ENCODE assay signal across 19 mouse cellular contexts in the genomic region with DNA sequence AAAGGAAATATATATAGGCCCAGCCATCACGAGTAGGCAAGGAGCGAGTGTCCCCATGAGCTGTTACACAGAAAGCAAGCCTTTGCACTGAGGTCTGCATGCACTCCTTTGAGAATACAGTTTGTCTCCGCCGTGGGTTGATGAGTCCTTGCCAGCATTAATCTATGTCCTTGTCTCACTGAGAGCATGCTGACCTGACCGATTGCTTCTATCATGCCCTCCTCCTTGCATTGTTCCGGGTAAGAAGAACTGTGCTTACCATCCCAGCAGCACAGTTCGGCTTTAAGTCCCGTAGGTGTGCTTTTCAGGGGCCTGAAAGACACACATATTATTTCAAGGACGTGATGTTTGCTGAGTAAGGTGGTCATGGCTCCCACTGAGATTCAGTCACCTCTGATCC.
DNase-seq lines count a peak whose midpoint lies in the region; ATAC-seq and TF ChIP-seq lines count a peak whose summit lies in the region.
"Had no signal": no experiment of that assay in that cellular context is flagged by ENCODE, and none has a peak within 500 bp of the region (broad histone marks: within the 10 kb centered on the region; RNA-seq: fewer than 3 reads in every experiment).

No protein-coding gene starts in this region.

- peak overlapping the region; percentile 9; the same call in 1 of the 2 replicates for H3K27ac ChIP-seq in left cerebral cortex, adult 2 months
- H3K27ac ChIP-seq in neural tube, embryonic 11.5 days (ENCODE audit: low read depth, low read length): 0 out of 2 replicates have a peak overlapping the region, but pooled peaks have one; percentile 27
- H3K27ac ChIP-seq in neural tube, embryonic 15.5 days (replicated peaks): no peak overlapping the region
- H3K27ac ChIP-seq in testis, adult 2 months (ENCODE audit: control insufficient read depth, insufficient read depth, low read depth, low read length): no peak overlapping the region
- H3K27ac ChIP-seq: embryonic facial prominence, embryonic 15.5 days; forebrain, embryonic 10.5 days; gastrocnemius, adult 2 months had no signal

- peaks cover 2% of the 10 kb centered on the region for H3K36me3 ChIP-seq in neural tube, embryonic 11.5 days (ENCODE audit: control insufficient read depth, insufficient read depth, low read length)
- peaks cover 33% of the 10 kb centered on the region for H3K36me3 ChIP-seq in neural tube, embryonic 15.5 days
- H3K36me3 ChIP-seq in testis, adult 2 months (ENCODE audit: control insufficient read depth, insufficient read depth, low read length): no peaks in the 10 kb centered on the region
- H3K36me3 ChIP-seq: embryonic facial prominence, embryonic 15.5 days; heart, embryonic 12.5 days had no signal

- intact Hi-C loops in left cerebral cortex, adult 2 months (cut with DNase I): no loop called here

- no peaks in the 10 kb centered on the region for H3K27me3 ChIP-seq in neural tube, embryonic 11.5 days (ENCODE audit: control insufficient read depth, insufficient read depth, low read length)
- H3K27me3 ChIP-seq in neural tube, embryonic 15.5 days (replicated peaks): no peaks in the 10 kb centered on the region
- H3K27me3 ChIP-seq in testis, adult 2 months (ENCODE audit: control insufficient read depth, insufficient read depth, low read length): no peaks in the 10 kb centered on the region
- H3K27me3 ChIP-seq: embryonic facial prominence, embryonic 15.5 days; heart, embryonic 12.5 days had no signal

- DNase-seq in left cerebral cortex, adult 2 months (ENCODE audit: extremely low spot score in 1 of 2, low spot score in 2 of 2): no peak
- DNase-seq in left cerebral cortex, adult 9 months (ENCODE audit: low spot score in 2 of 2): no peak
- no peak for DNase-seq in neural tube, embryonic 11.5 days (ENCODE audit: low spot score)
- DNase-seq in testis, postnatal 14 days (ENCODE audit: low spot score): no peak
- no peak for DNase-seq in adrenal gland, adult 18-20 months (ENCODE audit: low spot score in 2 of 2)
- DNase-seq: adrenal gland, adult 8-10 months; adrenal gland, postnatal 36 days; cerebellum, adult 2 months; cerebellum, postnatal 14 days; embryo, embryonic 11 days; gastrocnemius, adult 2 months; gastrocnemius, postnatal 25 days had no signal

- TF ChIP-seq CTCF in left cerebral cortex, adult 2 months (IDR thresholded peaks at IDR 0.05): no peak
- no peak for TF ChIP-seq CTCF in testis, adult 2 months (IDR thresholded peaks at IDR 0.05; ENCODE audit: control insufficient read depth, insufficient read depth, insufficient replicate concordance, low read depth, low read length)

- no peak overlapping the region for H3K4me2 ChIP-seq in neural tube, embryonic 11.5 days (ENCODE audit: low read depth)
- H3K4me2 ChIP-seq in neural tube, embryonic 15.5 days: no peak overlapping the region
- H3K4me2 ChIP-seq: embryonic facial prominence, embryonic 15.5 days; heart, embryonic 12.5 days had no signal

- H3K4me1 ChIP-seq in neural tube, embryonic 11.5 days (ENCODE audit: control insufficient read depth, insufficient read depth, low read length): no peaks in the 10 kb centered on the region
- H3K4me1 ChIP-seq in neural tube, embryonic 15.5 days: no peaks in the 10 kb centered on the region
- no peaks in the 10 kb centered on the region for H3K4me1 ChIP-seq in testis, adult 2 months (ENCODE audit: control insufficient read depth, insufficient read depth, low read length)
- H3K4me1 ChIP-seq: embryonic facial prominence, embryonic 15.5 days; forebrain, embryonic 10.5 days; heart, embryonic 12.5 days had no signal

- no peaks in the 10 kb centered on the region for H3K9me3 ChIP-seq in neural tube, embryonic 11.5 days (ENCODE audit: control insufficient read depth, low read length)
- no peaks in the 10 kb centered on the region for H3K9me3 ChIP-seq in neural tube, embryonic 15.5 days (replicated peaks)
- H3K9me3 ChIP-seq: embryonic facial prominence, embryonic 15.5 days; forebrain, embryonic 10.5 days; heart, embryonic 12.5 days had no signal

- 83% methylated on average over 9 of the region's 9 CpGs for WGBS in neural tube, embryonic 11.5 days
- 68% methylated on average over 9 of the region's 9 CpGs for WGBS in neural tube, embryonic 15.5 days

- no peak overlapping the region for H3K9ac ChIP-seq in neural tube, embryonic 11.5 days (ENCODE audit: low read length)
- H3K9ac ChIP-seq in neural tube, embryonic 15.5 days (replicated peaks): no peak overlapping the region
- H3K9ac ChIP-seq: embryonic facial prominence, embryonic 15.5 days; heart, embryonic 12.5 days had no signal

- no peak overlapping the region for H3K4me3 ChIP-seq in left cerebral cortex, adult 2 months
- H3K4me3 ChIP-seq in neural tube, embryonic 11.5 days (ENCODE audit: low read depth, low read length): no peak overlapping the region
- no peak overlapping the region for H3K4me3 ChIP-seq in neural tube, embryonic 15.5 days (replicated peaks)
- peak overlapping the region; percentile 82 for H3K4me3 ChIP-seq in testis, adult 2 months (ENCODE audit: control insufficient read depth, low read depth, low read length)
- H3K4me3 ChIP-seq: embryonic facial prominence, embryonic 15.5 days; erythroblast, embryonic 14.5 days; forebrain, embryonic 10.5 days; gastrocnemius, adult 2 months; heart, embryonic 12.5 days had no signal

- ATAC-seq in neural tube, embryonic 11.5 days (ENCODE audit: insufficient read depth, low FRiP score, low TSS enrichment): no peak
- ATAC-seq in neural tube, embryonic 15.5 days (ENCODE audit: low FRiP score): no peak
- ATAC-seq: forebrain, embryonic 14.5 days had no signal

- no peak for TF ChIP-seq POLR2A in testis, adult 2 months (IDR thresholded peaks at IDR 0.05; ENCODE audit: control insufficient read depth, low read depth, low read length)

Comparison
In these comparisons a context has a peak if more than half of its experiments do, and no peak if none do; other contexts are left out.
1. H3K27ac ChIP-seq: peak in left cerebral cortex, adult 2 months (single experiment) and neural tube, embryonic 11.5 days (single experiment); none in neural tube, embryonic 15.5 days (single experiment) and testis, adult 2 months (single experiment).